Mouse (Mus musculus) neural tube, embryonic 13.5 days (tissue): ENCODE data around the gene Slc39a11. TPM values are rescaled to one million over a fixed set of nuclear protein-coding genes. Genes with fewer than 3 reads are reported as not detected.

Experiments used
- ATAC-seq: fragments of 200-750 bp; cut with Nextera tagmentation; 2 replicates; pipeline ENCODE4 v1.8.0; 2017; ENCODE audit warnings: low read depth, mild to moderate bottlenecking, moderate TSS enrichment, moderate library complexity
- H3K27ac ChIP-seq: fragments of 300-500 bp; sonication (generic); replicated peaks from 2 replicates; pipeline ENCODE4 v1.5.1; 2015; ENCODE audit warnings: moderate library complexity, mild to moderate bottlenecking, inconsistent platforms
- H3K27me3 ChIP-seq: fragments of 300-500 bp; sonication (generic); 2 replicates; pipeline ENCODE4 v1.6.1; 2015; ENCODE audit warnings: mild to moderate bottlenecking, inconsistent platforms
- H3K36me3 ChIP-seq: fragments of 300-500 bp; sonication (generic); 2 replicates; pipeline ENCODE4 v1.6.1; 2015; ENCODE audit warnings: mild to moderate bottlenecking, inconsistent platforms
- H3K4me1 ChIP-seq: fragments of 300-500 bp; sonication (generic); replicated peaks from 2 replicates; pipeline ENCODE4 v1.6.1; 2015; ENCODE audit warnings: inconsistent platforms
- H3K4me2 ChIP-seq: fragments of 300-500 bp; sonication (generic); 2 replicates; pipeline ENCODE4 v1.6.1; 2015; ENCODE audit warnings: inconsistent platforms, mild to moderate bottlenecking, moderate library complexity
- H3K4me3 ChIP-seq: fragments of 300-500 bp; sonication (generic); 2 replicates; pipeline ENCODE4 v1.5.1; 2015; ENCODE audit warnings: mild to moderate bottlenecking, inconsistent platforms
- H3K9ac ChIP-seq: fragments of 300-500 bp; sonication (generic); 2 replicates; pipeline ENCODE4 v1.6.1; 2015; ENCODE audit warnings: moderate library complexity, mild to moderate bottlenecking, inconsistent platforms
- H3K9me3 ChIP-seq: fragments of 300-500 bp; sonication (generic); 2 replicates; pipeline ENCODE4 v1.6.1; 2016; ENCODE audit warnings: inconsistent platforms
- WGBS: fragments of 180-500 bp; shearing (Covaris S2); methylation state at CpG from one replicate; pipeline ENCODE4 v1.1.7; 2015; 5-methylcytosine and 5-hydroxymethylcytosine counted together
- polyA plus RNA-seq: library from polyadenylated mRNA; unstranded; fragments of >200 nt; fragmentation: Nextera tagmentation; extraction: Ambion mirVana; gene quantifications from 2 replicates; pipeline ENCODE4 v1.2.1, GENCODE M21; 2015

The Slc39a11 gene
- polyA plus RNA-seq, 1 experiment from 2014 or later = 26.8 TPM

DNA sequence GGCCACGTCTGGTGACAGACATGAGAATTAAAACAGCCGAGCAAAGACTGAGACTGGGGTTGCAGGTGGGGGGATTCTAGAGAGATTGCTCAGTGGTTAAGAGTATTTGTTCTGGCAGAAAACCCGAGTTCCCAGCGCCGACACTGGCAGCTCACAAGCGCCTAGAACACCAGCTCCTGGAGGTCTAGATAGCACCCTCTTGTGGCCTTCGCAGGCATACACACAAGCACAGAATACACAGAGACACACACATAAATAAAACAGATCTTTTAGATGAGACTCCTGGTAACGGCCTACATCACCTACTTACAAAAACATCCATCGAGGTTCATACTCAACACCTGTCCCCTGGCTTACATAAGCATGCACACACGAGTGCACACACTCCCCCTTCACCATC, 165.8 kb downstream of the Slc39a11 start:
- H3K9ac ChIP-seq = no peak overlapping the region
- no peaks in the 10 kb centered on the region for H3K27me3 ChIP-seq
- H3K4me1 ChIP-seq = peaks cover 12% of the 10 kb centered on the region
- no peak overlapping the region for H3K4me2 ChIP-seq
- H3K36me3 ChIP-seq = no peaks in the 10 kb centered on the region
- H3K9me3 ChIP-seq = no peaks in the 10 kb centered on the region
- H3K4me3 ChIP-seq = no peak overlapping the region
- no peak for ATAC-seq
- WGBS = 90% methylated on average over 10 of the region's 10 CpGs
- no peak overlapping the region for H3K27ac ChIP-seq

DNA sequence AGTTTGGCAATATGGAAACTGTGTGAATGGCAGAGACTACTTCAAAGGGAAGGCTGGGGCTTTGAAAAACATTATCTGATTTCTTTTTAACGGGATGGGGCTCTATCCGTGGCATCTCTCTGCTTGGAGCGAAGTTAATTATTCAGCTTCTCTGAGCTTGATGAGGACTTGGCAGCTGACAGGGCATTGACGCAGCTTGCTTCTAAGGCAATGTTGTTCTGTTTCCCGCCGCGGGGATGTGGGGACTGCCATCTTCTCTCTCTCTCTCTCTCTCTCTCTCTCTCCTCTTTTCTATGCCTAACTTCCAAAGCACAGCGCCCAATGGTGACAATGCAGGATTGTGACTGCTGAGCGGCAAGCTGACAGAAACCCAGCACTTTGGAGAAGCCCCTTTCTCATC, 172.3 kb downstream of the Slc39a11 start:
- H3K4me2 ChIP-seq = no peak overlapping the region
- no peak for ATAC-seq
- H3K9ac ChIP-seq = no peak overlapping the region
- WGBS = 66% methylated on average over 9 of the region's 9 CpGs
- no peak overlapping the region for H3K27ac ChIP-seq
- no peaks in the 10 kb centered on the region for H3K9me3 ChIP-seq
- no peaks in the 10 kb centered on the region for H3K36me3 ChIP-seq
- peaks cover 17% of the 10 kb centered on the region for H3K4me1 ChIP-seq
- no peak overlapping the region for H3K4me3 ChIP-seq
- H3K27me3 ChIP-seq = no peaks in the 10 kb centered on the region

DNA sequence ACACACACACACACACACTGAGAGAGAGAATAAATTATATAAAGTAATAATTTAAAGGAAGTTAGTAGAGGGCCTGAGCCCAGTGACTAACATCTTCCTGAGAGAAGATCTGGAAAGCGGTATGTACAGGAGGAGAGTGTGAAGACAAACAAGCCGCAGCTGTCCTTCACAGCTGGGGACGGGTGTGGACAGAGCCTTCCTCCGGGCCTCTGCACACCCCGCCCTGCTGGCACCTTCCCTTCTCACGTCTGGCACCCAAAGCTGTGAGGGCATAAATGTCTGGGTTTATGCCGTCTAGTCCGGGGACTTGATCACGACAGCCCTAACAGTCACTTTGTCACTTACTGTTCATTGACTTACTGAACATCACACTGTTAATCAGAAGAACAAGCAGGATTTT, 173.2 kb downstream of the Slc39a11 start:
- H3K4me2 ChIP-seq = no peak overlapping the region
- 75% methylated on average over 9 of the region's 9 CpGs for WGBS
- no peak overlapping the region for H3K27ac ChIP-seq
- H3K9ac ChIP-seq = no peak overlapping the region
- no peaks in the 10 kb centered on the region for H3K36me3 ChIP-seq
- no peak for ATAC-seq
- peaks cover 21% of the 10 kb centered on the region for H3K4me1 ChIP-seq
- no peaks in the 10 kb centered on the region for H3K9me3 ChIP-seq
- no peak overlapping the region for H3K4me3 ChIP-seq
- no peaks in the 10 kb centered on the region for H3K27me3 ChIP-seq

DNA sequence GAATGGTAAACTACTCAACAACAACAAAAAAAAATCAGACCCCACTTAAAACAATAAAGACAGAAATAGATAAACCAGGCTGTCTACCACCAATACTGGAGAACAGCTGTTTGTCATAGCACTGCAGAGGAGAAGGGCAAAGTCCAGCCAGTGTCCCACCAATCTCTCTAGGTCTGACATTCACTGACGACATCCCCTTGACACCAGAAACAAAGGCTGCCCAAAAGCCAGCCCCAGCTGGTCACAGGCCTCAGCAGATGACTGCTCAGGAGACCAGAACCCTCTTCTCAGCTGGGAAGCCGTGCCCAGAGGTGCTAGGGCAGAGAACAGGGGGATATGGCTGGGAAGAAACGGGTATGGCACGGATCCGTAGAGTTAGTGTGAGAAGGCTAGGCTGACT, 174.4 kb downstream of the Slc39a11 start:
- Histone ChIP-seq H3K9me3 (no peaks in the 10 kb centered on the region), H3K9ac (no peak overlapping the region), H3K4me3 (no peak overlapping the region), H3K27ac (no peak overlapping the region), H3K4me2 (no peak overlapping the region), H3K27me3 (no peaks in the 10 kb centered on the region), H3K4me1 (peaks cover 32% of the 10 kb centered on the region), H3K36me3 (no peaks in the 10 kb centered on the region)
- ATAC-seq = no peak
- WGBS = 72% methylated on average over 5 of the region's 5 CpGs

DNA sequence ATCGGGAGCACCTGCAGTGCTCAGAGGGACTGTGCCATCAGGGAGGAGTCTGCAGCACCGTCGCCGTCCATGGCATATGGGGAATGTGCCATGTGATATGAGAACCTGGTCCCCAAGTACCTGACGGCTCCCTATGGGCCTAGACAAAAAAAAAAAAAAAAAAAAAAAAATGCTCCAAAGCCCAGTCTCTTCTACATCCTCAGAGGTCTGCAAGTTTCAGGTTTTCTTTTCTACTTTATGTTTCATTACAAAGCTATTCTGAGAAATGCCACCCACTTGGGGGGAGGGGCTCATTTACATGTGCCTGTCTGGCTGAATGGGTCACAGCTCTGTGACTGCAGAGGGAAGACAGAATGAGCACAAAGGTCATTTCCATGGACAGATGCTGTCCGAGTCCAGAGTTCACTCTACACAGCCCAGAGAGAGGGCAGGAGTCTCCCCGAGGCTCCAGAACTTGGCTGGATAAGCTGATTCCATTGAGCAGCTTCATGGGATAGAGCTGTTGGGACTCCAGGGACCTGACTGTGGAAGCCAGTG, 175.8 kb downstream of the Slc39a11 start:
- Histone ChIP-seq H3K4me2 (no peak overlapping the region), H3K9ac (no peak overlapping the region), H3K4me3 (no peak overlapping the region), H3K36me3 (no peaks in the 10 kb centered on the region), H3K27ac (no peak overlapping the region), H3K27me3 (no peaks in the 10 kb centered on the region), H3K4me1 (peaks cover 39% of the 10 kb centered on the region), H3K9me3 (no peaks in the 10 kb centered on the region)
- ATAC-seq = no peak
- 56% methylated on average over 7 of the region's 7 CpGs for WGBS

DNA sequence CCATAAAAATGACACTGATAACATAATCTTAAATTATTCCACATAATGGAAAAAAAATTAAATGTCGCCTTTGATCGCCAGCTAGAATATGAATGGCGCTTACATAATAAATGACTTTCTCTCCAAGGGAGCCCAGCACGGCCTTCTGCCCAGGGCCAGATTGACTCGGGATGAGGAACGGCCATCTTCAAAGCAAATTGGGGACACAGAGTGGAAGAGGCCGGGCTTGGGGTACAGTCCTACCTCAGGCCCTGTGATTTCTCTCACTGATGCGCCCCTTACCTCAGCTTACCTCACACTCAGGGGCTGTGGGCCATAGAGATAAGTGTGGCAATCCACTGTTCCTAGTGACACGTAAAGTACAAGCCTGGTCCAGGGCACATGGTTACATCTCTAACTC, 177.9 kb downstream of the Slc39a11 start:
- no peaks in the 10 kb centered on the region for H3K36me3 ChIP-seq
- no peak overlapping the region for H3K4me2 ChIP-seq
- peaks cover 52% of the 10 kb centered on the region for H3K4me1 ChIP-seq
- no peak overlapping the region for H3K27ac ChIP-seq
- H3K27me3 ChIP-seq = no peaks in the 10 kb centered on the region
- no peaks in the 10 kb centered on the region for H3K9me3 ChIP-seq
- ATAC-seq = no peak
- no peak overlapping the region for H3K4me3 ChIP-seq
- H3K9ac ChIP-seq = no peak overlapping the region
- WGBS = 68% methylated on average over 9 of the region's 9 CpGs

DNA sequence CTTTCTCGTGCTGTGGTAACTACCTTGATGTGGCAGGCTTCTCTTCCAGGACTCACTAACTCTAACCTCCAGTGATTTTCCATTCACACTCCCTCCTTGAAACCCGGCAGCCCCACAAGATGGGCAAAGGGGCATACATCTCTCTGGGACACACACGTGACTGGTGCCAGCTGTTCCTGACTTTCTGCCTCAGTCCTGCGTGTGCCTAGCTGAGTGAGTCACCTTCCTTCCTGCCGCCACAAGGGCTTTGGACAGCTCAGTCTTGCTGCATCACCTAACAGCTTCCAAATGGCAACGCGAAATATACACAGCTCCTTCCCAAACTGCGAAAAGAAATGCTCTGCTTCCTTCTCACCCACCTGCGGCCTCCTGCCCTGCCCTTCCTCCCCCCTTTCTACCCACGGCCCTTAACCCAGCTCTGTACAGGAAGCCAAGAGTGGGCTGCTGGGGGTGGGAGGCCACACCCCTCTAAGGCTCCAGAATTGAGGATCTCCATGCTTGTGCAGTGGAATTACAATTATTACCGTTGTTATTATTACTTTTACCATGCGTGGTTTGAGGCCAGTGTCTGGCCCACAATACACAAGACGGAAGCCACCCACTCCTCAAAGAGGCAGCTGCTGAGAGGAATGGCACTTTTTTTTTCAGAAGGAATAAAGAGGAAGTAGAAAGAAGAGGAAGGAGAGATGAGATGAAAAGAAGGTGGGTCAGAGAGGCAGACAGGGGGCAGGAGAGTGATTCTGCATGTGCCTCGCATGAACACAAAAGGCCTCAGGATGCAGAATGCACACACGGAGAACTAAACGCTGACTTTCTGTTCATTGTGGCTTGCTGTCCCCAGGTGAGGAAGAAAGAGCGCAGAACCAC, 179.7 kb downstream of the Slc39a11 start:
- Histone ChIP-seq H3K4me2 (no peak overlapping the region), H3K9ac (no peak overlapping the region), H3K36me3 (no peaks in the 10 kb centered on the region), H3K27ac (no peak overlapping the region), H3K4me1 (peaks cover 52% of the 10 kb centered on the region), H3K27me3 (no peaks in the 10 kb centered on the region), H3K9me3 (no peaks in the 10 kb centered on the region), H3K4me3 (no peak overlapping the region)
- ATAC-seq = no peak
- 83% methylated on average over 17 of the region's 17 CpGs for WGBS

DNA sequence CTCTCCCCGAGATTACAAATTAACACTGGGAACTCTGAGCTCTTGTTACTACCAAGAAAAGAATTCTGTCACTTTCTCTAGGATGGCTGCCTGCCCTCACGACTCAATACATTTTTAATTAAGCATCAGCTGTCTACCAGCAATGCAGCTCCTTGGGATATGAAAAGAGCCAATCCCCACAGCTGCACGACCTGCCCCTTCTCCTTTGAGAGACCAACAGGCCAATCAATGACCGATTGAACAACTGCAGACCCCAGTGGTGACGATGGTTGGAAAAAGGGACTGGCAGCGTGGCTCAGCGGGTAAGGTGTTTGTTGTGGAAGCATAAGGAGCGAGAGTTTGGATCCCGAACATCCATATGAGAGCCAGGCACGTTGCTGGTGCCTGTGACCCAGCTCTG, 181.9 kb downstream of the Slc39a11 start:
- no peaks in the 10 kb centered on the region for H3K9me3 ChIP-seq
- peak overlapping the region; percentile 89 for H3K27ac ChIP-seq
- H3K4me1 ChIP-seq = peaks cover 41% of the 10 kb centered on the region
- 0 out of 2 replicates have a peak overlapping the region, but pooled peaks have one; percentile 41 for H3K9ac ChIP-seq
- no peak overlapping the region for H3K4me3 ChIP-seq
- 40% methylated on average over 10 of the region's 10 CpGs for WGBS
- H3K4me2 ChIP-seq = no peak overlapping the region
- no peaks in the 10 kb centered on the region for H3K27me3 ChIP-seq
- no peaks in the 10 kb centered on the region for H3K36me3 ChIP-seq
- no peak for ATAC-seq

DNA sequence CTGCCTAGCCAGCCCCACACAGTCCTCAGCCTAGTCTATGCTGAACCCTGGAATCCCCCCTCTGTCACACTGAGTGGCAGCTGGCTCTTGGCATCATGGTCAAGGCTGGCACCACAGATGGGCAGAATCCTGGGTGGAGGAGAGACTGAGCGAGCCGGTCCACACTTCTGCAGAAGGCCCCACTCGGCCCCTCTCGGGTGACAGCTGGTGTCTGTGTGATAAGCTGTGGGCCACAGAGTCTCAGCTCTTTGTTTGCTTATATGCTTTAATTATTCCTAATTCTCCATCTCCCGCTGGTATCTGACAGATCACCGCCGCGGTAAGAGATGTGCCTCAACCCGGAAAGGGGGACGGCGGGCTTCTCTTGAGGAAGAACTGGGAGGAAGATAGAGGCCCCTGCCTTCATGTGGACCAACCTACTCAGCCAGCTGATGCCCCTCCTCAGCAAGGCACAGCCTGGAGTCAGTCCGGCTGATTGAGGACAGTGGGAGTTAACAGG, 182.5 kb downstream of the Slc39a11 start:
- Histone ChIP-seq H3K27me3 (no peaks in the 10 kb centered on the region), H3K4me3 (no peak overlapping the region), H3K36me3 (no peaks in the 10 kb centered on the region), H3K27ac (peak overlapping the region; percentile 89), H3K9ac (peak overlapping the region; percentile 49; the same call in 1 of the 2 replicates), H3K4me2 (no peak overlapping the region), H3K9me3 (no peaks in the 10 kb centered on the region), H3K4me1 (peaks cover 43% of the 10 kb centered on the region)
- ATAC-seq = peak; percentile 47
- 34% methylated on average over 12 of the region's 12 CpGs for WGBS

DNA sequence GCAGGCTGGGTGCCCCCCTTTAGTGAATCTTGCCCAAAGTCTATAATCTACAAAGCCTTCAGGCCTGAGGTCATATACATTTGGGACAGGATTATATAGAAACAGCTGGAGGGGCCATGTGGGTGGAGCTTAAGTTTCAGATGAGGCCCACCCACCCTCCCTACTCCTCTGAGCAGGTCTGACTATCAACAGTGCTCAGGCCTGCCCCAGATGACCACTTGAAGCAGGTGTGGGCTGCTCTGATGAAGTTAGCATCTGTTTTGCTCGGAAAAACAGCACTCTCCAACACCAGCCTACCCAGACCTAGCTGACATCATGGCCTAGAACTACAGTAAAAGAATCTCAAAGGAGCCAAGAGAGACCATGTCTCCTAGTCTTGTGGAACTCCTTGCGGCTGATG, 189.8 kb downstream of the Slc39a11 start:
- WGBS = 83% methylated on average over 2 of the region's 2 CpGs
- no peak for ATAC-seq
- 0 out of 2 replicates have a peak, but pooled peaks cover 2% of the 10 kb centered on the region for H3K36me3 ChIP-seq
- peaks cover 10% of the 10 kb centered on the region; the same call in 1 of the 2 replicates for H3K9me3 ChIP-seq
- H3K9ac ChIP-seq = no peak overlapping the region
- no peaks in the 10 kb centered on the region for H3K27me3 ChIP-seq
- H3K4me2 ChIP-seq = no peak overlapping the region
- no peak overlapping the region for H3K4me3 ChIP-seq
- H3K27ac ChIP-seq = no peak overlapping the region
- H3K4me1 ChIP-seq = peaks cover 24% of the 10 kb centered on the region

DNA sequence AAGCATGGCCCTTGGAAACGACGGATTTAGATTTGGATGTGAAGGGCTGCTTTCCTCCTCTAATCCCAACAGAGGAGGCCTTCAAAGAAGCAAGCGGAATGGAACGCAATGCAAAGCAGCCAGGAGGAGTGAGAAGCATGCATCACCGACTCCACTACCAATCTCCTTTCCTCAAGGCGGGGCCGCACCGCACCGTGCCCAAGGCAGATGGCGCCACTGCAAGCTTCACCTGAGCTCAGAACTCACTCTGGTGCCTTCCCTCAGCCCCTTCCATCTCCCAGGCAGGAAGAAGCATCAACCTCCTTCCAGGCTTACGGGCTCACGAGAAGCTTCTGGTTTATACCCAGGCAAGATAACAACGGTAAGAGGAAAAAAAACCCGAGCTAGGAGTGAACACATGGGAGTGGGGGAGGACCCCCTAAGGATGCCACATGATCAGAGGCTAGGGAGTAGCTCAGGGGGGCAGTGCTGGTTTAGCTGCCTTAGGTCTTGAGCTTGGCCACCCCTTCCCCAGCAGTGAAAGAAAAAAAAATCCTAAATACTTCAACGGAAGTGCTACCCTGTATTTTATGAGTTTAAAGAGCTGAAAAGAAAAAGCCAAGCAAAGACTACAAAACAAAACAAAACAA, 191.2 kb downstream of the Slc39a11 start:
- 62% methylated on average over 15 of the region's 15 CpGs for WGBS
- no peak overlapping the region for H3K4me2 ChIP-seq
- no peak overlapping the region for H3K9ac ChIP-seq
- H3K27me3 ChIP-seq = no peaks in the 10 kb centered on the region
- no peak overlapping the region for H3K4me3 ChIP-seq
- 0 out of 2 replicates have a peak, but pooled peaks cover 2% of the 10 kb centered on the region for H3K36me3 ChIP-seq
- H3K9me3 ChIP-seq = peaks cover 12% of the 10 kb centered on the region; the same call in 1 of the 2 replicates
- ATAC-seq = 0 out of 2 replicates have a peak, but pooled peaks have one; percentile 42
- peaks cover 28% of the 10 kb centered on the region for H3K4me1 ChIP-seq
- peak overlapping the region; percentile 4; the same call in 1 of the 2 replicates for H3K27ac ChIP-seq
